Mouse (Mus musculus) heart, embryonic 16.5 days (tissue): ENCODE results near the gene Vwa8. TPM values are rescaled to one million over a fixed set of nuclear protein-coding genes. Genes with fewer than 3 reads are reported as not detected.

Source experiments
- ATAC-seq: fragments of 200-750 bp; cut with Nextera tagmentation; replicated peaks from 2 replicates; pipeline ENCODE4 v1.8.0; 2017; ENCODE audit warnings: moderate number of reproducible peaks; ENCODE audit not compliant: insufficient read depth, low FRiP score; ENCODE audit errors: extremely low read depth
- H3K27ac ChIP-seq: fragments of 300-500 bp; sonication (generic); 2 replicates; pipeline ENCODE4 v1.5.1; 2014; ENCODE audit warnings: mild to moderate bottlenecking, low read length, control low read depth, moderate library complexity
- H3K27me3 ChIP-seq: fragments of 300-500 bp; sonication (generic); 2 replicates; pipeline ENCODE4 v1.6.1; 2014; ENCODE audit warnings: low read length, mixed read lengths; ENCODE audit not compliant: control insufficient read depth, insufficient read depth
- H3K36me3 ChIP-seq: fragments of 300-500 bp; sonication (generic); 2 replicates; pipeline ENCODE4 v1.6.1; 2014; ENCODE audit not compliant: control insufficient read depth, insufficient read depth
- H3K4me1 ChIP-seq: fragments of 300-500 bp; sonication (generic); 2 replicates; pipeline ENCODE4 v1.6.1; 2014; ENCODE audit warnings: low read length, mixed read lengths; ENCODE audit not compliant: control insufficient read depth, insufficient read depth
- H3K4me2 ChIP-seq: fragments of 300-500 bp; sonication (generic); 2 replicates; pipeline ENCODE4 v1.6.1; 2014; ENCODE audit warnings: low read depth, mild to moderate bottlenecking, control low read depth, low read length
- H3K4me3 ChIP-seq: fragments of 300-500 bp; sonication (generic); 2 replicates; pipeline ENCODE4 v1.5.1; 2014; ENCODE audit warnings: mild to moderate bottlenecking, control low read depth, low read length
- H3K9ac ChIP-seq: fragments of 300-500 bp; sonication (generic); 2 replicates; pipeline ENCODE4 v1.6.1; 2014; ENCODE audit warnings: low read length, control low read depth
- H3K9me3 ChIP-seq: fragments of 300-500 bp; sonication (generic); replicated peaks from 2 replicates; pipeline ENCODE4 v1.6.1; 2016; ENCODE audit warnings: low read length; ENCODE audit not compliant: control insufficient read depth
- WGBS: fragments of 180-500 bp; shearing (Covaris S2); extraction: QIAGEN DNeasy Blood & Tissue Kit; methylation state at CpG from one replicate; pipeline ENCODE4 v1.1.7; 2014; 5-methylcytosine and 5-hydroxymethylcytosine counted together
- polyA plus RNA-seq: library from polyadenylated mRNA; unstranded; fragments of >200 nt; fragmentation: Nextera tagmentation; extraction: Ambion mirVana; gene quantifications from 2 replicates; pipeline ENCODE4 v1.2.1, GENCODE M21; 2015

The Vwa8 gene
- polyA plus RNA-seq, 1 experiment from 2014 or later, result 16.9 TPM

GRCm38 (mm10) chr14:79144278-79145224, 295.7 kb downstream of the Vwa8 start:
- H3K9me3 ChIP-seq, result no peaks in the 10 kb centered on the region
- peaks cover 16% of the 10 kb centered on the region for H3K4me1 ChIP-seq
- H3K27me3 ChIP-seq, result no peaks in the 10 kb centered on the region
- no peak for ATAC-seq
- H3K9ac ChIP-seq, result no peak overlapping the region
- 85% methylated on average over 13 of the region's 13 CpGs for WGBS
- H3K4me2 ChIP-seq, result no peak overlapping the region
- H3K4me3 ChIP-seq, result no peak overlapping the region
- H3K27ac ChIP-seq, result no peak overlapping the region
- H3K36me3 ChIP-seq, result no peaks in the 10 kb centered on the region

- no peak for ATAC-seq
- no peak overlapping the region for H3K9ac ChIP-seq
- no peaks in the 10 kb centered on the region for H3K9me3 ChIP-seq
- H3K27ac ChIP-seq, result no peak overlapping the region
- H3K36me3 ChIP-seq, result no peaks in the 10 kb centered on the region
- H3K27me3 ChIP-seq, result no peaks in the 10 kb centered on the region; the same call in 1 of the 2 replicates
- no peaks in the 10 kb centered on the region for H3K4me1 ChIP-seq
- no peak overlapping the region for H3K4me3 ChIP-seq
- WGBS, result 58% methylated on average over 7 of the region's 7 CpGs
- H3K4me2 ChIP-seq, result no peak overlapping the region
These were observed 302.9 kb downstream of the Vwa8 start for GRCm38 (mm10) chr14:79151711-79152110.

- no peak for ATAC-seq
- H3K4me3 ChIP-seq, result no peak overlapping the region
- no peak overlapping the region for H3K27ac ChIP-seq
- no peak overlapping the region for H3K9ac ChIP-seq
- no peak overlapping the region for H3K4me2 ChIP-seq
- H3K9me3 ChIP-seq, result no peaks in the 10 kb centered on the region
- 79% methylated on average over 6 of the region's 6 CpGs for WGBS
- H3K4me1 ChIP-seq, result peaks cover 15% of the 10 kb centered on the region
- no peaks in the 10 kb centered on the region; the same call in 1 of the 2 replicates for H3K27me3 ChIP-seq
- H3K36me3 ChIP-seq, result no peaks in the 10 kb centered on the region
These were observed 305.0 kb downstream of the Vwa8 start for GRCm38 (mm10) chr14:79153896-79154295.

- H3K9ac ChIP-seq, result no peak overlapping the region
- H3K4me3 ChIP-seq, result no peak overlapping the region
- H3K4me1 ChIP-seq, result peaks cover 15% of the 10 kb centered on the region
- no peak for ATAC-seq
- no peak overlapping the region for H3K27ac ChIP-seq
- no peaks in the 10 kb centered on the region for H3K9me3 ChIP-seq
- no peaks in the 10 kb centered on the region; the same call in 1 of the 2 replicates for H3K27me3 ChIP-seq
- 70% methylated on average over 11 of the region's 11 CpGs for WGBS
- no peak overlapping the region for H3K4me2 ChIP-seq
- no peaks in the 10 kb centered on the region for H3K36me3 ChIP-seq
These were observed 306.1 kb downstream of the Vwa8 start for GRCm38 (mm10) chr14:79154961-79155360.

- no peak overlapping the region for H3K4me2 ChIP-seq
- ATAC-seq, result no peak
These were observed 307.9 kb downstream of the Vwa8 start for GRCm38 (mm10) chr14:79156526-79157411.

GRCm38 (mm10) chr14:79157451-79158218, 308.8 kb downstream of the Vwa8 start:
- Histone ChIP-seq H3K9me3 (no peaks in the 10 kb centered on the region), H3K27me3 (no peaks in the 10 kb centered on the region; the same call in 1 of the 2 replicates), H3K4me1 (peaks cover 15% of the 10 kb centered on the region), H3K27ac (peak overlapping the region; percentile 67), H3K4me3 (no peak overlapping the region), H3K9ac (no peak overlapping the region), H3K4me2 (peak overlapping the region; percentile 10; the same call in 1 of the 2 replicates), H3K36me3 (no peaks in the 10 kb centered on the region)
- WGBS, result 20% methylated on average over 16 of the region's 17 CpGs
- peak; percentile 74 for ATAC-seq

More at GRCm38 (mm10) chr14:79156526-79157411, 307.9 kb downstream of the Vwa8 start:
- no peak overlapping the region for H3K9ac ChIP-seq
- H3K4me3 ChIP-seq, result no peak overlapping the region
- H3K36me3 ChIP-seq, result no peaks in the 10 kb centered on the region
- peak overlapping the region; percentile 60 for H3K27ac ChIP-seq
- no peaks in the 10 kb centered on the region; the same call in 1 of the 2 replicates for H3K27me3 ChIP-seq
- H3K4me1 ChIP-seq, result peaks cover 15% of the 10 kb centered on the region
- WGBS, result 54% methylated on average over 10 of the region's 10 CpGs
- no peaks in the 10 kb centered on the region for H3K9me3 ChIP-seq

- H3K9ac ChIP-seq, result no peak overlapping the region
- no peak for ATAC-seq
- peaks cover 15% of the 10 kb centered on the region for H3K4me1 ChIP-seq
- 73% methylated on average over 12 of the region's 12 CpGs for WGBS
- no peaks in the 10 kb centered on the region for H3K9me3 ChIP-seq
- no peaks in the 10 kb centered on the region for H3K36me3 ChIP-seq
- peak overlapping the region; percentile 67 for H3K27ac ChIP-seq
- H3K4me2 ChIP-seq, result no peak overlapping the region
- no peaks in the 10 kb centered on the region; the same call in 1 of the 2 replicates for H3K27me3 ChIP-seq
- no peak overlapping the region for H3K4me3 ChIP-seq
These were observed 309.3 kb downstream of the Vwa8 start for GRCm38 (mm10) chr14:79158219-79158521.

GRCm38 (mm10) chr14:79158673-79159200, 309.9 kb downstream of the Vwa8 start:
- 85% methylated on average over 4 of the region's 4 CpGs for WGBS
- no peak overlapping the region for H3K4me2 ChIP-seq
- H3K4me3 ChIP-seq, result no peak overlapping the region
- H3K36me3 ChIP-seq, result no peaks in the 10 kb centered on the region
- H3K27ac ChIP-seq, result no peak overlapping the region
- H3K27me3 ChIP-seq, result no peaks in the 10 kb centered on the region; the same call in 1 of the 2 replicates
- no peak overlapping the region for H3K9ac ChIP-seq
- H3K9me3 ChIP-seq, result no peaks in the 10 kb centered on the region
- ATAC-seq, result no peak
- peaks cover 18% of the 10 kb centered on the region for H3K4me1 ChIP-seq
